Mouse (Mus musculus) right cerebral cortex, postnatal 4 days (tissue): Measurements from ENCODE around the gene Ferd3l.
A peak's percentile ranks its signal among the peaks of the same experiment; 100 is the strongest.

Experiments used
- DNase-seq: peaks from one replicate; pipeline ENCODE4 v3.0.0-alpha.2; 2022

The Ferd3l gene

DNA sequence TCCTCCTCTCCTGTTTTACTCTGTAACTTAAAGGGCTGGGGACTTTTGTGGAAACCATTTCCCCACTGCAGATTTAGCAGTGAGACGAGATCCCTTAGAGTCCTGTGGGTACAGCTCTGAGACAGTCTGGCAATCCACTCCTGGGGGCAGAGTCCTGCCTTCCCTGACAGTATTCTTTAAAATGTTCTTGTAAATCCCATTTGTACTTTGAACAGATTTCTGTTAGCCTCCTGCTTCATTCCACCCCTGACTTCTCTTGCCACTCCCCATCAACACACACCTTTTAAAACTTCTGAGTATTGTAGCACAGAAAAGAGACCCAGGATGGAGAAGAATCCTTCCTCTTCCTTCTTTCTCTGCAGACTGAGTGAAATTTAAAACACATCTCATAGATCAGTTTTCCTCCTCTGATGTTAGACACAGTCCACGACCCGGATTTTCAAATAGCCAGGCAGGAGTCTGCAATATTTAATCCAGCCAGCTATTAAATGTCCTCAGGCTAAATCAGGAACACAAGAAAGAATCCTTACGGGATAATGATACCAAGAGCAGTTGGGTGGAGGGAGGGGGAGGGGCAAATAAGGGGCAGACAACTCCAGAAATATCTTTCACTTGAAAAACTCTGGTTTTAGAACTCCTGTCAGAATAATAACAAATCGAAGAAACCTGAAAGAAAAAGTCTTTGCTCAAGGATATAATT is 37.6 kb downstream of the Ferd3l start:
- no peak for DNase-seq

DNA sequence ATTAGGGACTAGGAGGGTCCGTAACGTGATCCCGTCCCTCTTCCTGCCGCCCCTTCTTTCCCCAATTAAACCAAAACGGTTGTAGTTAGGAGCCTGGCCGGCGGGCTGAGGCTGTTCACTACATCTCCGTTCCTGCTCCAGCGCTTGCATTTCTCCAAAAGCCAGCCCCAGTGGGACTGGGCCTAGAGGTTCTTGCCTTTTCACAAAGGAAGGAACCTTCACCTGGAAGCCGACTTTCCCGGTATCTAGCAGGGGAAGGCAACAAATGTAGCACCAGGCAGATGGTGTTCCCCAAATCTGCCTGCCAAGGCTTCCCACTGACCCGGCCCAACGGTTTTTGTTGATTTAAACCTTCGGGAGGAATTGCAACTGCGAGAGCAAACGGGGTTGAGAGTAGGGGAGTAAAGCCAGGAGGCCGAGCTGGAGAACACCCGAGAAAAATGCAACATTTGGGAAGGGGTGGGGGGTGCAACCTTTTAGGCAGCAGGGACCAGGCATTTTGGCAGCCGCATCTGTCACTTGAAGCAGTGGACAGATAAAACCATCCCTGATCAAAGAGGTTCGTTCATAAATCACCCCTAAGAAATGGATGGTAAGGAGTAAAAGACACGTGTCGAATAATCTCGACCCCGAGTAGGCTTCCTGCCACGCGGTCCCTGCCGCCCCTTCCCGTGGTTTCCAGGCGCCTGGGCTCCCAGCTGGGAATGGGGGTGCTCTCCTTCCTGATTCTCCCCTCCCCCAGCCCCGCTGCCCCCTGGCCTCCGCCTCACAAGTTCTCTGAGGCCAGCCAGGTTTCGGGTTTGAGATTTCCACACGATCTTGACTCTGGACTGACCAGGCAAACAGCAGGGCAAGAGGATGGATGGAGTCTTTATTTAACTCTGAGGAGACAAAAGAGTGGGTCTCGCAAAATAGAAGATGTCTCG is 38.5 kb downstream of the Ferd3l start:
- peak; percentile 48 for DNase-seq

- DNase-seq, result no peak
These were observed 39.3 kb downstream of the Ferd3l start for GRCm38 (mm10) chr12:33967514-33967913.

- no peak for DNase-seq
These were observed 40.0 kb downstream of the Ferd3l start for GRCm38 (mm10) chr12:33968041-33968897.

DNA sequence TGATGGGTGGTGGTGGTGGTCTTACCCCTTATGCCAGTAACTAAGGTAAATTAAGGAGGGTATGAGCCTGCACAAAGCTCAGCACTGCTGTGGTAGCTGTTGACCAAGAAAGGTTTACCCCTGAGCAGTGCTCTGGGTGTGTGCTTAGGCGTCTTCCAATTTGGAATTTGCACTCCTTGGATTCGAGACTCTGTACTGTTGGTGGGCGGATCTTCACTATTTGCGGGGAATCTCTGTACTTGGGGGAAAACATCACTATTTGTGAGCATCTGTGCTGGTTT is 40.6 kb downstream of the Ferd3l start:
- DNase-seq, result no peak
